Mouse (Mus musculus) T-helper 1 cell (primary cell): Measurements from ENCODE around the gene Col1a2.

Experiments
- in situ Hi-C: fragments of 300-600 bp; cut with MboI, MseI; formaldehyde crosslinking; loops from one replicate; pipeline ENCODE4 v1.15.1; 2025; ENCODE audit warnings: high pct_unique_total_duplicates

Gene Col1a2

GRCm38 (mm10) chr6:4587946-4588345 is 83.3 kb downstream of the Col1a2 start:
- in situ Hi-C loops, result no loop called here

DNA sequence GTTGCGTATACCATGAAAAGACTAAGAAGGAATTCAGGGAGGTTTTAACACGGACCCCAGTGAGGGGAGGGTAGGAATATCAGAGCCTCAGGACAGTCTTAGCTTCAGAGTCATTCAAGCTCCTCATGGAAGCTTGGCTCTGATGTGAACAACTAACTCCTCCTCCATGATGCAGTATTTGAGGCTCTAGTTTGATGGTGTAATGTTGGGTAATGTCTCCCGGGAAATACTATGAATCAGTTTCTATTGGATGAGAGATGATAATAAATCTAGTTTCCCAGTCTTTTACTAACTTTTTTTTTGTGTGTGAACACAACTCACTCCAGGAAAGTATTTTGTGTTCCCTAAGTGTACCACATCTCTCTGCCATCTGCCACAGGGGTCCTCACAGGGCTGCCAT is 84.1 kb downstream of the Col1a2 start:
- in situ Hi-C loops, result no loop called here

DNA sequence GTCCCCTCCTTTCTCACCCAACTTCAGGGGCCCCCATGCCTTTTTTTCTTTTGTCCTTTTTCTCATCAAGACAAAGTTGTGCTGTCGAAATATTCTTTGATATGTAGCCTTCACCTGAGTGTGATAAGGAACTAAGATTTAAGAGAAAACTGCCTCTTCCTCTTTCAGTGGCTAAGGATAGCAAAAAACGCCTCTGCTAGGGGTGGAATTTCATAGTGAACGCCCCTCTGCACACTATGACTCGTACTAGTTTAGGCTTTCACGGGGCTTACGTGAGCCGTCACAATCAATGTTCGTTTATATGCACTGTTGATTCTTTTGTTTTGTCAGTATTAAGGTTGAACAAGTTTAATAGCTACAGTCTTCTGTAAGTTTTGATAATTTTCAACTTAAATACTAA is 85.5 kb downstream of the Col1a2 start:
- in situ Hi-C loops, result no loop called here
